Mouse (Mus musculus) thymus, postnatal 36 days (tissue): ENCODE results near the gene Ttll5.

Source experiments
- DNase-seq, 2 experiments: peaks; one replicate each; pipeline ENCODE4 v3.0.0; 2022; ENCODE audit warnings: mixed read lengths in 2 of 2

Gene Ttll5

DNA sequence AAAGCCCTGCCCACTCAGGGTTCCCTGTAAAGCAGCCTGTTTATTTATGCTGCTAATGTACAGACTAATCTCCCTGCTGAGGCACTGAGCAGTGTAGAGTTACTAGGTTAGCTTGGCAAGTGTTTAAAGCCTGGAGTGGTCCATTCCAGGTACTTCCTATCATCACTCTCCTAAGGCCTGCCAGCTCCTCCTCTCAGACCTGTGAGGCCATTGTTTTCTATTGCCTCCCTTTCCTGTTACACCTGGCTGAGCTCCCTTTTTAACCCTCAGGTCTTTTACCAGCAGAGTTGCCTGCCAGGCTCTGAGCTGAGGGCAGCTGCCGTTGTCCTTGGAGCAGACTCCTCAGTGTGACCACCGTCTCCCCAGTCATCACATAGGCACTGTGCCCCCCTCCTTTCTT lies 146.3 kb downstream of the Ttll5 start:
- no peak for DNase-seq

GRCm38 (mm10) chr12:85971655-85972054 lies 147.2 kb downstream of the Ttll5 start:
- DNase-seq: peak in 1 of 2 experiments; percentile 18

DNA sequence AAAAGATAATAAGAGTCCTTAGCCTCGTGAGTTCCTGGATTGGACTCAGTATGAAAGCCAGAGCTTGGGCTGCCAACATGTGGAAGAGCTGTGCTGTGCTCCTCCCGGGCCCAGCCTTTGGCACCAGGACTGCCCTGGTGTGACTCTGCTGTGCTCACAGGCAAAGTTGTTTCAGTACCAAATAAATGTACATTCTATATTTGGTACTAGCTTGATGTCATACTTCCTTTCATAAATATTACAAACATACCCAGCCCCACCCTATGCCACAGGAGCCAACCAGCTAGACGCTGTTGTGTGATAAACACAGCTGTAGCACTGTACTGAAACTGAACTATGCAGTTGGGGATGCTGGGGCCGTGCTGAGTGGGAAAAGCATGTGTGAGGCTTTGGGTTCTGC lies 149.1 kb downstream of the Ttll5 start:
- no peak for DNase-seq

DNA sequence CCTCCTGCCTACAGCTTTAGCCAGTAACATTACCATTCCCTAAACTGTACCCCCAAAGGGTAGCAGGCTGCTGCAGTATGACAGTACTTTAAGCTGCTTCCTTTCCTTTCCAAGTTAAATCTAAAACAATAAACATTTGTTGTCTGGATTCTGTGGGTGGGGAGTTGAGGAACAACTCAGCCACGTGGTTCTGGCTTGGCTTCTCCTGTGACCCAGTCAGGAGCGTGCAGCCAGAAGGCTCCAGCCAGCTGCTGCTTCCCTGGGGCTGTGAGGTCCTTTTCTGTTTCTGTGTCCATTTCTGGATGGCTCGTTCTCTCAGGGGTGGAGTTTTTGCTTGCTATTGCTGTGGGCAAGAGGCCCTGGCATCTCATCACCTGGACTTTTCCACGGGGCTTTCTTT lies 149.6 kb downstream of the Ttll5 start:
- DNase-seq: no peak

DNA sequence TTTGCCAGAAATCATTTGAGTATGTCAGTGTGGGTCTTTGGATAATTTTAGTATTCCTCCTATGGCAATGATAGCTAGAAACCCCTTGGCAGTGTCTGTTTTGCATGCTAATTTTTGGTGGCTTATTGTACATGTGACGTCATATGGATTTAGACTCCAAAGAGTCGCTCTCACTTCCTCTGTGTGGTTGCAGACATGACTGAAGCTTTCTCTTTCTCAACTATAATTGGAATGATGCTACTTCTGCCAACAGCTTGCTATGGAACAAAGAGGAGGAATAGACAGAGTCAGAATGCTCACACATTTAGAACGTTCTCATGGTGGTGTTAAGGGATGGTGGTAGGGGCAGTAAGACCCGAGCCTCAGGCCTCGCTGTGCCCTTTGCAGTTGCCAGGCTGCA lies 155.5 kb downstream of the Ttll5 start:
- DNase-seq: no peak

- no peak for DNase-seq
Measured at GRCm38 (mm10) chr12:85985524-85985923, 161.1 kb downstream of the Ttll5 start.

GRCm38 (mm10) chr12:85986024-85986423 lies 161.6 kb downstream of the Ttll5 start:
- no peak for DNase-seq

- no peak for DNase-seq
Measured at GRCm38 (mm10) chr12:85986540-85987443, 162.3 kb downstream of the Ttll5 start.

GRCm38 (mm10) chr12:85987444-85987889 lies 163.0 kb downstream of the Ttll5 start:
- DNase-seq: no peak

DNA sequence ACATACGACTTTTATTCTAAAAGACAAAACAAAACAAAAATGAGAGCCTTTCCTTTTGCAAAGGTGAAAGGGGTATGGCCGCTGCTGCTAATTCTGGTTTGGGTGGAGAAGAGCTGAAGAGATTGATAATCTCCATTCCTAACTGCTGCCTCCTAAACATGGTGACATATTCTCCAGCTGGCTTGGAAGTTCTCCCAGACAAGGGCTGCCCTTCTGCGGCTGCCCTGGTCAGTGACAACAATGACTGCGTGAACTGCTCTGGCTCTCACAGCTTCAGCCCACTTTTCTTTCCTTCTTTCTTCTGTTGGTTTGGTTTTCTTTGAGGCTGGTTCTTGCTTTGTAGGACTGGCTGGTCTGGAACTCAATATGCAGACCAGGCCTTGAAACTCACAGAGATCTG lies 163.7 kb downstream of the Ttll5 start:
- no peak for DNase-seq

DNA sequence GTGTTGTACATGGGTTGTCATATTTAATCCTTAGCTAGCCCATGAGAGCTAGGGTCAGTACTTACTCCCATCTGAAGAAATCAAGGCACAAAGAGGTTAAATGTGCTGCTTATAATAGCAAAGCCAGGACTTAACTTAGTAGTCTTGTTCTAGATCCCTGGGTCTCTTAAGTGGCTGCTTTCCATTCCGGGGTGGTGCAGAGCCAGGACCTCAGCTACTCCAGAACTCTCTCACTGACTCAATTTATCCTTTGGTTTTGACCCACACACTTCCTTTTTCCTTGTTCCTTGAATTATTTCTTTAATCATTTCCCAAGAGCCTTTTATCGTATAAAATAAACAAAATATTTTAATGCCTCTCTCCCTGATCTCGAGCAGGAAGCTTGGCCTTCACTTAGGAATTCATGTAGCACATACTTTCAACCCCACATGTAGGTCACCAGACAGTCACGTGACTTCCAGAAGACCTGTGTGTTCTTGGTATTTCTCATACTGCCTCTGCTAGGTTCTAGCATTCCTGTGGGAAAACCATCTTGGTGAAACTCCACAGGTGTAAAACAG lies 164.4 kb downstream of the Ttll5 start:
- no peak for DNase-seq

GRCm38 (mm10) chr12:85992013-85992837 lies 167.8 kb downstream of the Ttll5 start:
- no peak for DNase-seq

GRCm38 (mm10) chr12:85992838-85993234 lies 168.4 kb downstream of the Ttll5 start:
- DNase-seq: no peak

DNA sequence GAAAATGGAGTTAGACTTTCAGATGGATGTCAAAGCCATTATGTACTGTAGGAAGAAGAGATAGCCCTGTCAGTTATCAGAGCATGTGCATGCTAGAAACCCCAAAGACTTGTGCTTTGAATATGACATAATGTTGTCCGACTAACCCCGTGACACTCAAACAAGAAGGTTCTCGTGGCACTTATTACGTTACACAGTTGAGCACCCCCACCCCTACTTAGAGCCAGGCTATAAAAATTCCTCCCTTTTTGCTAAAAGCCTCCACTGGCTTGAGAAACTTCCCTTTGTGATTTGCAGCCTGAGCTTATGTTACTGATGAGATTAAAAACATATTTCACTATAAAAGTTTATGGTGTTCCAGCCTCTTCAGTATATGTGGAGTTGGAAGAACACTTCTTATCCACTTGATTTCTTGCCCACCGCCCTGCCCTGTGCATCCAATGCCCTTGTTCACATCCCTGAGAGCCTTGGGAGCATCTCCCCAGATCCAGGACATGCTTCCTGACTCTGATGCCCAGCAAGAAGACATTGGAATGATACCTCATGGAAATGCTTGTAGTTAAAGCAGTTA lies 169.4 kb downstream of the Ttll5 start:
- no peak for DNase-seq

DNA sequence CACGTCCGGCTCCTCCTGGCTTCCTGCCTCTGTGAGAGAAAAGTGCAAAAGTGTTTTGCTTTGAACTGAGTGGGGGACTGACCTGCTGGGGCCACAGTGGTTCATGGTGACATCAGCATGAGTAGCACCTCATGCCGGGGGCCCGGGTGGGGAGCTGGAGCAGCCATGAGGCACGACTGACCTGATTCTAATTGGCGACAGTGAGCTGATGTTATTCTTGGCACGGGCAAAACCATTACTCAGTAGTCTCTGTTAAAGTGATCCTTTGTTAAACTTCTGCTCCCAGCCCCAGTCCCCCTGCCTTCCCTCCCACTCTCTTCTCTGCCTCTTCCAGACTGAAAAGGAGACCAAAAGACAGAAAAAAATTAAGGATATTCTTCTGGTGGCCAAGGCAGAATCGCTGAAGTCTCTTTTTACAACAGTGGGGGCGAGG lies 176.2 kb downstream of the Ttll5 start:
- no peak for DNase-seq

GRCm38 (mm10) chr12:86001120-86001655 lies 176.7 kb downstream of the Ttll5 start:
- DNase-seq: no peak

DNA sequence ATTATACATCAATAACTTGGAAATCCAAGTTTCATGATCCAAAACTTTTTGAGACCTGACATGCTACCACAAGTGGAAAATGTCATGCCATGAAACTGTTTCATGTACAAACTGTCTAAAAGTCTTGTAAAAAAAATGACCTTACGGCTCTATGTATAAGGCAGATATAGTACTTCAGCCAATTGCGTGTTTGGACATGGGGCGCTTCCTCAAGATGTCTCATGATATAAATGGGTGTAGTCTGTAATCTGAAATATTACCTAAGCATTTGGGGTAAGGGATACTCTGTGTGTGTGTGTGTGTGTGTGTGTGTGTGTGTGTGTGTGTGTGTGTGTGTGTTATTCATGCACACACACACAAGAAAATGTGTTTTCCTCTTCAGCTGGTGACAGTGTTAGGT lies 180.2 kb downstream of the Ttll5 start:
- DNase-seq: no peak

DNA sequence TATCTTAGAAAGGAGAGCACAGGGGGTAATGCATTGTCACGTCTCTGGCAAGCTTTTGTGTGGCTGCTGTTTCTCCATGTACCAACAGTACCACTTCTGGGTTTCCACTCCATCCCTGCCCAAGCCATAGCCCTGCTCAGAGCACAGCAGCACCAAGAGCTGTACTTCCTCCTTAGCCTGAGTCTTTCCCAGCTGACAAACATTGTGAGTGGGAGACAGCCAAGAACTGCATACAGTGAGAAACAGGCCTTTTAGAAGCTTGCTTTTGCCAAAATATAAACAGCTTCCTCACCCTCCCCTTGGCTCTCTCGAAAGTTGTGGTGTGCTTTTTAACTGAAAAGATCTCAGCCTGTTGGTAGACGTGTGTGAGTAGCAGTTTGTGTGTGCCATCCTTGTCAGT lies 182.9 kb downstream of the Ttll5 start:
- no peak for DNase-seq

DNA sequence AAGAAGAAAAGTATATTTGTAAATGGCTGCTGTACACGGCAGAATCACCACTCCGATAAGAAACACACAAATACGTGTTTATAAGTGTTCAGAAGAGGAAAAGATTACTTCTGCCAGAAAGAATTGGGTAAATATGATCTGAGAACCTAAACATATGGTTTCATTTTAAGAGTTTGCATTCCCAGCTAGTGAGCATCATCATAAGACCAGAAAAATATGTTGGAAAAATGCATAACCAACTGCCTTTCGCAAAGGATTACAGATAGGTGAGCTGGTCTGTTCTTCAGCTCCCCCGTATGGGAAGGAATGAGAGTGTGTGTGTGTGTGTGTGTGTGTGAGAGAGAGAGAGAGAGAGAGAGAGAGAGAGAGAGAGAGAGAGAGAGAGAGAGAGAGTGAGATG lies 186.2 kb downstream of the Ttll5 start:
- no peak for DNase-seq

- DNase-seq: no peak
Measured at GRCm38 (mm10) chr12:86012195-86012594, 187.7 kb downstream of the Ttll5 start.

DNA sequence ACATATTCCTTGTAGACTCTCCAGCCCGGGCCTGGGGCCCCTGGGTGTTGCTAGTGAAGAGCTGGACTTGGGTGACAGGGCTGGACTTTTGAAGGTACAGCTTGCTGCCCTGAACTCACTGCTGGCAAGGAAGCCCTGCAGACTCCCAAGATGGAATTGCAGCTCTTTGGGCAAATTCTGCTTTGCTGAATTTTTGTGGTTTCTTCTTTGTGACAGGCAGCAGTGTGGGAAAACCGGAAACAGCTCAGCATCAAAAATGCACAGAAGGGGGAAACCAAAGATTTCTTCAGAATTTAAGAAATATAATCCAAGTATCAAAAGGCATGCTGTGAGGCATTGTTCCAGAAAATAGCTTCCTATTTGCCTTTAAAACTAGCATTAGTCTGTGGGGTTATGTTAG lies 189.7 kb downstream of the Ttll5 start:
- DNase-seq: no peak

DNA sequence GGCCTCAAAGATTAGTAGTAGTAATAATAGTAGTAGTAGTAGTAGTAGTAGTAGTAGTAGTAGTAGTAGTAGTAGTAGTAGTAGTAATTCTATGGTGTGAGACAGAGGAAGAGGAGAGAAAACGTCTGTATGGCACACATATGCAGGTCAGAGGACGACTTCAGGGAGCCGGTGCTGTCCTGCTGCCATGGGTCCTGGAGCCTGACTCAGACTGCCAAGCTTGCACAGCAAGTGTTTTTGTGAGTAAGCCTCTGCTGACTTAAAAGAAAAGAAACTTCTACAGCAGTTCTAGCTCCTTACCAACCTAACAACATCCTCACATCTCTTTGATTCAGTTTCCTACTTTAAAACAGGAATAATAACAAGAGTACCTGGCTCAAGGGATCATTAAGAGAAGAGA lies 190.2 kb downstream of the Ttll5 start:
- DNase-seq: no peak

GRCm38 (mm10) chr12:86015114-86015513 lies 190.7 kb downstream of the Ttll5 start:
- no peak for DNase-seq
